Mouse (Mus musculus) hindbrain, embryonic 12.5 days (tissue): ENCODE data around the gene Bmper. TPM values are rescaled to one million over a fixed set of nuclear protein-coding genes. Genes with fewer than 3 reads are reported as not detected.

Experiments
- ATAC-seq: fragments of 200-750 bp; cut with Nextera tagmentation; 2 replicates; pipeline ENCODE4 v1.8.0; 2017; ENCODE audit warnings: moderate TSS enrichment; ENCODE audit not compliant: low FRiP score
- H3K27ac ChIP-seq: fragments of 300-500 bp; sonication (generic); 2 replicates; pipeline ENCODE4 v1.5.1; 2016; ENCODE audit warnings: mild to moderate bottlenecking
- H3K27me3 ChIP-seq: fragments of 300-500 bp; sonication (generic); 2 replicates; pipeline ENCODE4 v1.6.1; 2016; ENCODE audit warnings: mild to moderate bottlenecking
- H3K36me3 ChIP-seq: fragments of 300-500 bp; sonication (generic); 2 replicates; pipeline ENCODE4 v1.6.1; 2016; ENCODE audit warnings: mild to moderate bottlenecking
- H3K4me1 ChIP-seq: fragments of 300-500 bp; sonication (generic); 2 replicates; pipeline ENCODE4 v1.6.1; 2016
- H3K4me2 ChIP-seq: fragments of 300-500 bp; sonication (generic); replicated peaks from 2 replicates; pipeline ENCODE4 v1.6.1; 2016; ENCODE audit warnings: mild to moderate bottlenecking
- H3K4me3 ChIP-seq: fragments of 300-500 bp; sonication (generic); 2 replicates; pipeline ENCODE4 v1.5.1; 2016; ENCODE audit warnings: mild to moderate bottlenecking
- H3K9ac ChIP-seq: fragments of 300-500 bp; sonication (generic); 2 replicates; pipeline ENCODE4 v1.6.1; 2016; ENCODE audit warnings: mild to moderate bottlenecking, moderate library complexity
- H3K9me3 ChIP-seq: fragments of 300-500 bp; sonication (generic); replicated peaks from 2 replicates; pipeline ENCODE4 v1.6.1; 2016; ENCODE audit warnings: mild to moderate bottlenecking
- WGBS: fragments of 180-500 bp; shearing (Covaris S2); methylation state at CpG from one replicate; pipeline ENCODE4 v1.1.7; 2016; 5-methylcytosine and 5-hydroxymethylcytosine counted together
- polyA plus RNA-seq: library from polyadenylated mRNA; unstranded; fragments of >200 nt; fragmentation: Nextera tagmentation; extraction: Ambion mirVana; gene quantifications from 2 replicates; pipeline ENCODE4 v1.2.1, GENCODE M21; 2016

Gene Bmper
- polyA plus RNA-seq, 1 experiment from 2014 or later: 9.7 TPM

- H3K4me3 ChIP-seq: no peak overlapping the region
- no peaks in the 10 kb centered on the region for H3K27me3 ChIP-seq
- no peak overlapping the region for H3K9ac ChIP-seq
- H3K4me1 ChIP-seq: no peaks in the 10 kb centered on the region
- 0 out of 2 replicates have a peak, but pooled peaks cover 5% of the 10 kb centered on the region for H3K9me3 ChIP-seq
- ATAC-seq: no peak
- H3K27ac ChIP-seq: no peak overlapping the region
- no peaks in the 10 kb centered on the region for H3K36me3 ChIP-seq
- 91% methylated on average over 2 of the region's 2 CpGs for WGBS
- no peak overlapping the region for H3K4me2 ChIP-seq
Measured at GRCm38 (mm10) chr9:23419107-23419506, 196.2 kb downstream of the Bmper start.

GRCm38 (mm10) chr9:23423748-23424147, 200.9 kb downstream of the Bmper start:
- Histone ChIP-seq H3K4me2 (no peak overlapping the region), H3K36me3 (no peaks in the 10 kb centered on the region), H3K4me1 (no peaks in the 10 kb centered on the region), H3K27ac (no peak overlapping the region), H3K4me3 (no peak overlapping the region), H3K9me3 (no peaks in the 10 kb centered on the region), H3K9ac (no peak overlapping the region), H3K27me3 (no peaks in the 10 kb centered on the region)
- no peak for ATAC-seq
- 71% methylated on average over 1 of the region's 1 CpGs for WGBS

- no peak overlapping the region for H3K4me2 ChIP-seq
- H3K36me3 ChIP-seq: no peaks in the 10 kb centered on the region
- ATAC-seq: no peak
- H3K9me3 ChIP-seq: no peaks in the 10 kb centered on the region
- no peak overlapping the region for H3K27ac ChIP-seq
- no peak overlapping the region for H3K4me3 ChIP-seq
- WGBS: 57% methylated on average over 2 of the region's 2 CpGs
- no peaks in the 10 kb centered on the region for H3K27me3 ChIP-seq
- H3K4me1 ChIP-seq: 0 out of 2 replicates have a peak, but pooled peaks cover 2% of the 10 kb centered on the region
- H3K9ac ChIP-seq: no peak overlapping the region
Measured at GRCm38 (mm10) chr9:23432631-23433030, 209.8 kb downstream of the Bmper start.

- Histone ChIP-seq H3K36me3 (no peaks in the 10 kb centered on the region), H3K4me2 (no peak overlapping the region), H3K9me3 (no peaks in the 10 kb centered on the region), H3K4me3 (no peak overlapping the region), H3K4me1 (0 out of 2 replicates have a peak, but pooled peaks cover 2% of the 10 kb centered on the region), H3K27ac (no peak overlapping the region), H3K9ac (no peak overlapping the region), H3K27me3 (no peaks in the 10 kb centered on the region)
- ATAC-seq: no peak
- WGBS: 87% methylated on average over 3 of the region's 3 CpGs
Measured at GRCm38 (mm10) chr9:23433238-23433637, 210.4 kb downstream of the Bmper start.

- WGBS: 70% methylated on average over 6 of the region's 6 CpGs
- Histone ChIP-seq H3K4me3 (no peak overlapping the region), H3K4me2 (no peak overlapping the region), H3K27ac (no peak overlapping the region), H3K9me3 (no peaks in the 10 kb centered on the region), H3K4me1 (0 out of 2 replicates have a peak, but pooled peaks cover 2% of the 10 kb centered on the region), H3K36me3 (no peaks in the 10 kb centered on the region), H3K27me3 (no peaks in the 10 kb centered on the region), H3K9ac (no peak overlapping the region)
- no peak for ATAC-seq
Measured at GRCm38 (mm10) chr9:23436751-23437150, 213.9 kb downstream of the Bmper start.

- Histone ChIP-seq H3K27ac (no peak overlapping the region), H3K4me3 (no peak overlapping the region), H3K4me1 (0 out of 2 replicates have a peak, but pooled peaks cover 2% of the 10 kb centered on the region), H3K27me3 (no peaks in the 10 kb centered on the region), H3K36me3 (no peaks in the 10 kb centered on the region), H3K9me3 (no peaks in the 10 kb centered on the region), H3K9ac (no peak overlapping the region), H3K4me2 (no peak overlapping the region)
- 77% methylated on average over 9 of the region's 9 CpGs for WGBS
- ATAC-seq: no peak
Measured at GRCm38 (mm10) chr9:23438662-23439061, 215.8 kb downstream of the Bmper start.

- Histone ChIP-seq H3K27me3 (no peaks in the 10 kb centered on the region), H3K9me3 (no peaks in the 10 kb centered on the region), H3K4me3 (no peak overlapping the region), H3K36me3 (no peaks in the 10 kb centered on the region), H3K27ac (no peak overlapping the region), H3K4me2 (no peak overlapping the region), H3K9ac (no peak overlapping the region), H3K4me1 (no peaks in the 10 kb centered on the region)
- 67% methylated on average over 5 of the region's 5 CpGs for WGBS
- ATAC-seq: no peak
Measured at GRCm38 (mm10) chr9:23442168-23442567, 219.3 kb downstream of the Bmper start.

GRCm38 (mm10) chr9:23444975-23445374, 222.1 kb downstream of the Bmper start:
- 96% methylated on average over 4 of the region's 4 CpGs for WGBS
- Histone ChIP-seq H3K4me2 (no peak overlapping the region), H3K9me3 (no peaks in the 10 kb centered on the region), H3K36me3 (no peaks in the 10 kb centered on the region), H3K9ac (no peak overlapping the region), H3K4me3 (no peak overlapping the region), H3K4me1 (no peaks in the 10 kb centered on the region), H3K27me3 (no peaks in the 10 kb centered on the region), H3K27ac (no peak overlapping the region)
- no peak for ATAC-seq

- H3K4me2 ChIP-seq: no peak overlapping the region
- 70% methylated on average over 7 of the region's 7 CpGs for WGBS
- no peak for ATAC-seq
- H3K9me3 ChIP-seq: no peaks in the 10 kb centered on the region
- H3K36me3 ChIP-seq: no peaks in the 10 kb centered on the region
- H3K27ac ChIP-seq: no peak overlapping the region
- no peaks in the 10 kb centered on the region for H3K4me1 ChIP-seq
- H3K4me3 ChIP-seq: no peak overlapping the region
- no peak overlapping the region for H3K9ac ChIP-seq
- no peaks in the 10 kb centered on the region for H3K27me3 ChIP-seq
Measured at GRCm38 (mm10) chr9:23447271-23447961, 224.5 kb downstream of the Bmper start.

GRCm38 (mm10) chr9:23453309-23453708, 230.4 kb downstream of the Bmper start:
- Histone ChIP-seq H3K9me3 (no peaks in the 10 kb centered on the region), H3K4me1 (no peaks in the 10 kb centered on the region), H3K4me2 (no peak overlapping the region), H3K36me3 (no peaks in the 10 kb centered on the region), H3K4me3 (no peak overlapping the region), H3K9ac (no peak overlapping the region), H3K27me3 (no peaks in the 10 kb centered on the region), H3K27ac (no peak overlapping the region)
- 59% methylated on average over 5 of the region's 5 CpGs for WGBS
- ATAC-seq: no peak

GRCm38 (mm10) chr9:23457186-23457585, 234.3 kb downstream of the Bmper start:
- 62% methylated on average over 3 of the region's 3 CpGs for WGBS
- H3K4me1 ChIP-seq: no peaks in the 10 kb centered on the region
- ATAC-seq: no peak
- no peaks in the 10 kb centered on the region for H3K27me3 ChIP-seq
- H3K4me3 ChIP-seq: no peak overlapping the region
- no peaks in the 10 kb centered on the region for H3K36me3 ChIP-seq
- H3K4me2 ChIP-seq: no peak overlapping the region
- no peaks in the 10 kb centered on the region for H3K9me3 ChIP-seq
- no peak overlapping the region for H3K27ac ChIP-seq
- H3K9ac ChIP-seq: no peak overlapping the region

- Histone ChIP-seq H3K9ac (no peak overlapping the region), H3K27ac (no peak overlapping the region), H3K27me3 (no peaks in the 10 kb centered on the region), H3K36me3 (no peaks in the 10 kb centered on the region), H3K4me3 (no peak overlapping the region), H3K4me2 (no peak overlapping the region), H3K4me1 (no peaks in the 10 kb centered on the region), H3K9me3 (no peaks in the 10 kb centered on the region)
- peak; percentile 39; the same call in 1 of the 2 replicates for ATAC-seq
- WGBS: 65% methylated on average over 4 of the region's 4 CpGs
Measured at GRCm38 (mm10) chr9:23460721-23461120, 237.8 kb downstream of the Bmper start.

- Histone ChIP-seq H3K4me3 (no peak overlapping the region), H3K4me2 (no peak overlapping the region), H3K36me3 (no peaks in the 10 kb centered on the region), H3K27ac (no peak overlapping the region), H3K4me1 (no peaks in the 10 kb centered on the region), H3K9ac (no peak overlapping the region), H3K9me3 (no peaks in the 10 kb centered on the region), H3K27me3 (no peaks in the 10 kb centered on the region)
- peak; percentile 65 for ATAC-seq
- 52% methylated on average over 3 of the region's 3 CpGs for WGBS
Measured at GRCm38 (mm10) chr9:23462949-23463608, 240.2 kb downstream of the Bmper start.
